Mouse (Mus musculus) embryonic stem cell, embryonic (primary cell): ENCODE data around the gene Dop1b.

ENCODE experiments used
- CTCF ChIA-PET, 4 experiments: fragments of 300-600 bp in 2 of 4; fragments of 350-600 bp in 2 of 4; sonication (Branson Sonifier 250); formaldehyde crosslinking; loops; one replicate each; lab custom pipeline; 2022; ENCODE audit warnings: inconsistent platforms in 2 of 4; lab: Charles Lee
- POLR2A ChIA-PET, 4 experiments: fragments of 300-600 bp in 2 of 4; fragments of 350-600 bp in 2 of 4; sonication (Branson Sonifier 250); formaldehyde crosslinking; loops; one replicate each; lab custom pipeline; 2022; ENCODE audit warnings: antibody characterized with exemption in 4 of 4, inconsistent platforms in 1 of 4; lab: Charles Lee

Gene Dop1b

DNA sequence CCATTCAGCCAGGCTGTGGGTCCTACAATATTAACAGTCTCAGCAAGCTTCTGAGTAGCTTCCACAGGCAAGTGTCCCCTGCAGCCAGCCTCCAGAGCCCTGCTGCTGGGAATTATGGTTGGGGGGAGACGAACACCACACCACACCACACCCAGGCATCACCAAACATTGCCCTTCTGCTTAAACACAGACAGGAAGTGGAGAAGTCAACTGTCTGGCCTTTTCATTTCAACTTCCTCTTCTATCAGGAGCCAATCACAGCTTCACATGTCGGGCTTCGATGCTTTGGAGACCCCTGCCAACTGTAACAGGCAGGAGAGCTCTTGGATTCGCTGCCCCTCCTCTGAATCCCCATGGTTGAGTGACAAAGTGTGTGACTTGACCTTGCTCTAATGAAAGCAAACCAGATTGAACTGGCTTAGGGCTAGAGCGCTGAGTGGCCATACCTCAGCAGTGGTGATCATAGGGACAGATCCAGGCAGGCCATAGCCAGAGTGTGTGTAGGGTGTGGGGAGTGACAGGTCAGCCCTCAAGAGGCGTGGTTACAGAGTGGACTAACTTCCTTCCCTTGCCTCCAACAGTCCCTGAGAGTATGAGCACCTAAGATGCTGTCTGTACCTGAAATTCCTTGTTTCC, 20.4 kb upstream of the Dop1b start:
- CTCF ChIA-PET = interaction anchor here (0.6 to 1.5 kb wide), 8 partner anchors 19 to 294 kb away, joined by 3 to 11 read pairs (median 4); partner anchors contain the start of gene Dop1b (in 1 of the 4)
- POLR2A ChIA-PET = interaction anchor here in 3 of 4 experiments (0.6 to 2.8 kb wide), 16 partner anchors 12 to 1320 kb away, joined by 3 to 12 read pairs (median 3); partner anchors contain the start of genes Chaf1b (in 1 of the 3) and Dop1b (in 1 of the 3)

DNA sequence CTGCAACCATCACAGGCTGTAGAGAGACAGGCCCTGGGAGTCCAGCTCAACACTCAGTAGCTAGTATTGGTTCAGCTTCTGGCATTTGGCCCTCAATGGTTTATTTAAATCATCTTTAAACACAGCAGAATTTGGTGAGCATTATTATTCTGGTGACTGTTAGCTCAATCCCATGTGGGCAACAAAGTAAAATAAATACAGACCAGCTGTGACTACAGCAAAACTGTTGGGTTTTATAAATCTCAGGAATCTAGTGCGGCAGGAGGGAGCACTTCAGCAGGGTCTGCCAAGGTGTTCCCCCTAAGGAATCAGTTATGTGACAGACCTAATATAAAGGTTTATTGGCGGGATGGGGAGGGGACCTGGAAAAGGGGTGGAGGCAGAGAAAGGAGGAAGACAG, 19.0 kb upstream of the Dop1b start:
- ChIA-PET CTCF (interaction anchor here in 3 of 4 experiments (0.6 to 1.3 kb wide), 3 partner anchors 18 to 1215 kb away, joined by 3 to 15 read pairs (median 3); partner anchors contain the start of gene Dop1b (in 1 of the 3)), POLR2A (interaction anchor here in 2 of 4 experiments (2.4 to 2.9 kb wide), 2 partner anchors 15 to 18 kb away, joined by 9 to 15 read pairs; no protein-coding TSS in a partner anchor)

DNA sequence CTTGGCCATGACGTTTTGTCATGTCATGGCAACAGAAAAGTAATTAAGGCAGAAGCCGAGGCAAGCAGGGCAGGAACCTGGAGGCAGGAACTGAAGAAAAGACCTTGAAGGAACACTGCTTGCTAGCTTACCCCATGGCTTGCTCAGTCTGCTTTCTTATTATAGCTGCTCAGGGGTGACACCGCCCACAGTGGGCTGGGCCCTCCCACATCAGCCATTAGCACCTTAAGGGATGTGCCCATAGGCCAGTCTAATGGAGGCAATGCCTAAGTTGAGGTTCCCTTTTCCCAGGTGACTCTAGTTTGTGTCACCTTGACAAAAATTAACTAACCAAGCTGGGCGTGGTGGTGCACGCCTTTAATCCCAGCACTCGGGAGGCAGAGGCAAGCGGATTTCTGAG, 4.6 kb upstream of the Dop1b start:
- ChIA-PET POLR2A (interaction anchor here in 3 of 4 experiments (0.6 to 3.6 kb wide), 17 partner anchors 9 to 1305 kb away, joined by 3 to 22 read pairs (median 5); partner anchors contain the start of gene Cbr3 (in 1 of the 3)), CTCF (interaction anchor here in 3 of 4 experiments (0.5 to 2.8 kb wide), 8 partner anchors 11 to 201 kb away, joined by 3 to 24 read pairs (median 5); no protein-coding TSS in a partner anchor)

DNA sequence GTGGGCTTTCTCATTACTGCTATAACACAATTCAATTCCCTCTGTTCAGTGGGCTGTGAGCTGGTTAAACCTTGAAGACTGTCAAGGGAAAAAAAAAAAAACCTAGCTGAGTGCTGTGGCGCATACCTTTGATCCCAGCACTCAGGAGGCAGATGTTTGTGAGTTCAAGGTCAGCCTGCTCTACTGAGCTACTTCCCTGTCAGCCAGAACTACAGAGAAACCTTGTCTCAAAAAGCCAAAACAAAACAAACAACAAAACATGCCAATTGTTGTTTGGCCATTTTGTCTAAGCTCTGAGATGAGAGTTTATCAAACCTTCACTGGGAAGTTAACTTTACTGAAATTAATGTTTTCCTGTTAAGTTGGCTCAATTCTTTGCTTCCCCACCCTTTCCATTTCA, 2.5 kb upstream of the Dop1b start:
- ChIA-PET CTCF (interaction anchor here in 3 of 4 experiments (0.8 to 5.0 kb wide), 3 partner anchors 22 to 24 kb away, joined by 3 to 73 read pairs (median 7); partner anchors contain the start of gene Cbr3 (in 1 of the 3)), POLR2A (interaction anchor here in 3 of 4 experiments (0.6 to 3.6 kb wide), 8 partner anchors 12 to 843 kb away, joined by 3 to 21 read pairs (median 4); partner anchors contain the start of genes Morc3 (in 1 of the 3) and Setd4 (in 1 of the 3))

DNA sequence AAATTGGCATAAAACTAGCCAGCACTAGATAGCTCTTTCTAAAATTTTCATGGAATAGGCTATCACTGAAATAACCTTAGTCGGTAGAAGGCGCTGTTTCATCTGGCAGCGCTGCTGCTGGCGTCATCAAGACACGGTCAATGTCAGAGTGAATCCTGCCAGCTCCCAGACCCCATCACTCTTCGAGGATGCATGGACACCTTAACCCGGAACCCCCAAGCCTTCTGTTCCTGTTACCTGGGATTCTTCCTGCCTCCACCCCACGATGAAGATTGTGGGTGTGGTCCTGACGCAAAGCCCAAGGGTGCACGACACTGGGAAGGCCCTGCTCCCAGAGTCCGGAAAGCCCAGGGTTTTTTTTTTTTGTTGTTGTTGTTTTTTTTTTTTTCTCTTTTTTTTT, 780 bp upstream of the Dop1b start:
- ChIA-PET POLR2A (interaction anchor here (0.6 to 3.4 kb wide), 65 partner anchors 9 to 1826 kb away, joined by 3 to 29 read pairs (median 5); partner anchors contain the start of genes Cbr3 (in 3 of the 4), Morc3 (in 3 of the 4), Chaf1b (in 2 of the 4) and Gm49711 (in 1 of the 4)), CTCF (interaction anchor here (0.5 to 5.0 kb wide), 68 partner anchors 11 to 1561 kb away, joined by 3 to 73 read pairs (median 4); partner anchors contain the start of genes Cbr3 (in 1 of the 4), Chaf1b (in 1 of the 4), Morc3 (in 1 of the 4) and Setd4 (in 1 of the 4))

DNA sequence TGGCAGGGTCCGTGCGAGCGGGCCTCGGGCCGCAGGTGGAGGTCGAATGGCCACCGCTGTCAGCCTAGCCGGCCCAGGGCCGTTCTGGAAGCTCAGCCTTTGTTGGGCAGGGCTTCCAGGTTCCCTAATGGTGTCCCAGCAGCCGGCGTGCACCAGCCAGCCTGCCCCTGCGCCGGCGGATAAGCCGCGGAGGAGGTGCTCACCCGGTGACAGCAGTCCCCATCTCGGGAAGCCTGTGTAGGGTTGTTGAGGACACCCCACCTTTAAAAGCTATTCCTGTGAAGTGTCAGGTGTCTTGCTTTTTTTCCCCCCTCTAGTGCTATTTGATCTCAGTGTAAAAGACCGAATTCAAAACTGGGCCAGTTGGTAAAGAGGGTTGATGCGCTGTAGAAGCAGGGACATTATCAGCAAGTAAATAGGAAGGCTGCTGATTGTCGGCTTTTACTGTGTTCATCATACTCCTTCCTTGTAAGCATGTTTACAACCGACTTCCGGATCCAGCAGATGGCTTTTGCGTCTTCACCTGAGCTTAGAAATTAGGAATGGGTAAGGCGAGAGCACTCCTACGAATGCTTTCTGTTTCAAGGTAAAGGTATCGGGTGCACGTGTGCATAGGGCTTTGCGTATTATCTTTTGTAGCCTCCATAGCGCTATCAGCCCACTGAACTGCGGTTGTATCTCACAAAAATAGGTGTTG, 633 bp downstream of the Dop1b start:
- ChIA-PET POLR2A (interaction anchor here in 3 of 4 experiments (0.5 to 3.4 kb wide), 36 partner anchors 8 to 325 kb away, joined by 3 to 29 read pairs (median 4); partner anchors contain the start of genes Chaf1b (in 3 of the 3) and Morc3 (in 2 of the 3)), CTCF (interaction anchor here (0.6 to 5.0 kb wide), 9 partner anchors 21 to 203 kb away, joined by 3 to 73 read pairs (median 11); partner anchors contain the start of gene Cbr3 (in 1 of the 4))

DNA sequence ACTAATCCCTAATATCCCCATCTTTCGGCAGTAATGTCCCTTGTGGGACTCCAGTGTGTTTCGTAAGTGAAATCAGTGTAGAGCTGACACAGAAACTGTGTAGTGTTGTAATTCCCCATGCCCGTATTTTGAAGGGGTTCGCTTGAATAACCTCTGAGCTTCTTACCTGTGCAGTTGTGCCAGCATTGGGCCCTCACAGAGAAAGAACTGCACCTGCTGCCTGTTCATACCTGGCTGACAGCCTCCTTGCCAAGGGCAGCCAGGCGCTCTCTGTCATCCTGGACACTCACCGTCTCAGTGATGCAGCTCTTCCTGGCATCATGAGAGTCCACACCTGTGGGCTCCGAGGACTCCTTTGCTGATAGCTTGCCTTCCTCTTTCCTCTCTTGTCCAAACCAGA, 1.3 kb downstream of the Dop1b start:
- CTCF ChIA-PET = interaction anchor here in 1 of 4 experiments (5.0 kb wide), 1 partner anchor 28 kb away, joined by 73 read pairs; the partner anchor contains the start of gene Cbr3
- POLR2A ChIA-PET = interaction anchor here in 3 of 4 experiments (0.6 to 3.3 kb wide), 17 partner anchors 9 to 171 kb away, joined by 3 to 29 read pairs (median 6); partner anchors contain the start of genes Chaf1b (in 2 of the 3) and Morc3 (in 1 of the 3)

DNA sequence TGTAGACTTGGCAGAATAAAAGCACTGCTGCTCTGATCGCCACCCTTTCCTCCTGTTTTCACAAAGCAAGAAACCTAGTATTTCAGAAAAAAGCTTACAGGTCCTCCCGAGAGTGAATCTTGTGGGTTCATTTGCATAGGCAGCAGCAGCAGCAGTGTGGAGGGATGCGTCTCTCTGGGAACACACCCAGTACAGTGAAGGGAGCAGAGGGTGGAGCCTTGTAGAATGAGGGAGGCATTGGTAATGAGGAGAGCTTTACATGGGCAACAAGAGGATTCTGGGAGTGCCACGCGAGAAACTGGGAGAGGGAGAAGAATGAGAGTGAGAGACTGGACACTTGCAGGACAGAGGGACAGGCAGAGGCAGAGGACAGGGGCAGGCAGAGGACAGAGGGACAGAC, 2.7 kb downstream of the Dop1b start:
- ChIA-PET POLR2A (interaction anchor here in 2 of 4 experiments (0.5 to 1.1 kb wide), 7 partner anchors 9 to 260 kb away, joined by 3 to 5 read pairs (median 3); no protein-coding TSS in a partner anchor), CTCF (interaction anchor here in 2 of 4 experiments (1.8 to 2.2 kb wide), 2 partner anchors 28 kb away, joined by 5 to 6 read pairs; no protein-coding TSS in a partner anchor)

DNA sequence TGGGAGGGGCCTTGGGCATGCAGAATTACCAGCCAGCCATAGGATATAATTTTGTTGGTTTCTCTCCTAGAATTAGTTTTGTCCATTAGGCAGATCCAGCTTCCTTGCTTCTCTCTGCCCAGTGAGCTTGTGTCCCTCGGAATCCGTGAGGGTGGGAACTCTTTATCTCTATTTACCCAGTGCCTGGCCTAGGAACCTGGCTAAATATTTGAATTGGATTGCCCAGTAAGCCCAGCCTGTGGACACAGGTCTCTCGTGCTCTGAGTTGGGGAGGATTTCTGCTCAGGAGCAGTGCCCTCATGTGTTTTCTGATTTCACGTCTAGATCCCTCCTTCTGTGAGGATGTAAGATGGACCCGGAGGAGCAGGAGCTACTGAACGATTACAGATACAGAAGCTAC, 4.1 kb downstream of the Dop1b start:
- ChIA-PET CTCF (interaction anchor here in 2 of 4 experiments (1.4 to 2.2 kb wide), 2 partner anchors 29 kb away, joined by 3 to 6 read pairs; no protein-coding TSS in a partner anchor), POLR2A (interaction anchor here in 3 of 4 experiments (0.6 to 1.1 kb wide), 3 partner anchors 8 to 837 kb away, joined by 3 to 5 read pairs (median 4); no protein-coding TSS in a partner anchor)

DNA sequence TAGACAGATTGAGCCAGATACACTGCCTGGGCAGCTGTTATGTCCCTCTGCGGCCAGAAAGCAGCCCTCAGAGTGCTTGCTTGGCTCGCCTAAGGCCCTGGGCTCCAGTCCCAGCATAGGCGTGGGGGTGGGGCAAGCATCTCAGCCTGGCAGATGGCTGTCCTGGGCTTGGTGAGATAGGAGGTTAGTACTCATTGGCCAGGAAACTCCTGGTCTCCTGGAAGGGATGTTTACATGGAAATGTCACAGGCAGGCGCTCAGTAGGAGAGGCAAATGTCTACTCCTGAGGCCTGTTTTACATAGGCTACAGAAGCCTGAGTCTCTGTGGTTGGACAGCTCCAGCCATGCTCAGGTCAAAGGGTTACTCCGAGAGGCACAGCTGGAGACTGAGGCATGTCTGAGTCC, 5.6 kb downstream of the Dop1b start:
- ChIA-PET CTCF (interaction anchor here in 2 of 4 experiments (0.6 to 0.7 kb wide), 2 partner anchors 1072 to 1908 kb away, joined by 3 to 4 read pairs; no protein-coding TSS in a partner anchor), POLR2A (interaction anchor here in 3 of 4 experiments (0.5 to 1.4 kb wide), 10 partner anchors 11 to 152 kb away, joined by 3 to 5 read pairs (median 3); partner anchors contain the start of gene Morc3 (in 1 of the 3))

DNA sequence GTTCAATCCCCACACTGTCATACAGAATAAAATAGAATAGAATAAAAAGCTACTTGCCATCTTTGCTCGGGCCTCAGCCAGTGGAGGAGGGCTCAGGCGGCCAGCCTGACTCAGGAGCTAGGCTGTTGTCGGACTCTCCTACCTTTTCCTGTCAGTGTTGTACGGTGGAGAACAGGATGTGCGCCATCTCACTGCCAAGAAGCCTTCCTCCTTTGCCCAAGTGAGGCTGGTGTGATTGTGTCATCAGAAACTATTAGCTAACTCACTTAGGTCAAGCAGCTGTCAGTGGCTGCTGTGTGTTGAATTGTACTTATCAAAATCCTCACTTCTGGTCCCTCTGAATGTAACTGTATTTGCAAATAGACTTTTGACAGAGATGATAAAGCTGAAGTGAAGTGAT, 10.1 kb downstream of the Dop1b start:
- ChIA-PET CTCF (interaction anchor here in 3 of 4 experiments (0.6 to 1.5 kb wide), 3 partner anchors 11 to 36 kb away, joined by 3 to 4 read pairs (median 3); no protein-coding TSS in a partner anchor), POLR2A (interaction anchor here in 3 of 4 experiments (0.6 to 3.9 kb wide), 8 partner anchors 8 to 1733 kb away, joined by 3 to 17 read pairs (median 6); partner anchors contain the start of genes Dop1b (in 2 of the 3) and Morc3 (in 1 of the 3))

DNA sequence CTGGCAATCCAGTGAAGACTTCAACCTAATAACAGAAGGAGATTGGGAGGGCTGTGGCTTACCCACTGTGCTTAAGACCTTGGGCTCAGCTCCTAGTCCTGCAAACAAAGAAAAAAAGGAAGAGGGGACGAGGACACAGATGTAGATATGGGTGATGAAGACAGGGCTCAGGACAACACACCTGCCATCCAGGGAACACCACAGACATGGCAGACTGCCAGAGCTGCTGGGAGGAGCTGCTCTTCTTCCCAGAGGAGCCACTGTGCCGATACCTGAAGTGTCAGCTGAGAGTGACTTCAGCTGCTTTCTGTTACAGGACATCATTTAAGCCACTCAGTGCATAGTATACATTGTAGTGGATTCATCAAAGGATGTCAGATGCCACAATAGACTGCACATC, 10.8 kb downstream of the Dop1b start:
- ChIA-PET POLR2A (interaction anchor here in 3 of 4 experiments (0.6 to 3.9 kb wide), 5 partner anchors 10 to 1734 kb away, joined by 3 to 17 read pairs (median 8); partner anchors contain the start of gene Dop1b (in 2 of the 3)), CTCF (interaction anchor here in 3 of 4 experiments (0.6 to 1.5 kb wide), 3 partner anchors 12 to 36 kb away, joined by 3 to 4 read pairs (median 3); no protein-coding TSS in a partner anchor)

DNA sequence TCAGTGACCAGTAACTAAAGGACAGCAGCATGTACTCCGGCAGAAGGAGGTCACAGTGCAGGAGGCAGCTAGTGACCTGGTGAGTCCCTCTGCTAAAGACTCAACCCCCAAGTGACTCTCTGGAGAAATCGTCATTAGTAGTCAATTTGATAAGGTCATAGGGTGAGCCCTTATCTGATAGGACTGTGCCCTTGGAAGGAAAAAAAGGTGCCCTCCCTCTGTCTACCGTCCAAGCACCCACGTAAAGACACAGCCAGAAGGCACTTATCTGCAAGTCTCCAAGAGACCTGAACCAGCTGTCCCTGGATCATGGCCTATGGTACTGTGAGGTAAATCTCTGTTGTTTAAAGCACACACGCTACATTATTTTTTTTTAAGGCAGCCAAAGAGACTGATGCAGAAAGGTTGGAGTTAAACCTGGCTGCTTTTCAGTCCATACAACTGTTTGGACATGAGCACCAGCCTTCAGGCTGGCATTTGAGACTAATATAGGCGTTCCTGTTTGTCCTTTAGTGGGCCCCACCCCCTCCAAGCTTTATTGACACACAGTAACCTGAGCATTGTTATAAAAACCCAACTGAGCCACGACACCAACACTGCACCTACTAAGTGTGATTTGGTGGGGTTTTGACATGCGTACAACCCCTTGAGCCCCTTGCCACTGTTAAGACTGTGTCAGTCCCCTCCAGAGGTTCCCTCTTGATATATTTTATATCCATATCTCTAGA, 13.9 kb downstream of the Dop1b start:
- ChIA-PET POLR2A (interaction anchor here in 1 of 4 experiments (0.5 kb wide), 1 partner anchor 85 kb away, joined by 3 read pairs; no protein-coding TSS in a partner anchor), CTCF (no interaction called here)

DNA sequence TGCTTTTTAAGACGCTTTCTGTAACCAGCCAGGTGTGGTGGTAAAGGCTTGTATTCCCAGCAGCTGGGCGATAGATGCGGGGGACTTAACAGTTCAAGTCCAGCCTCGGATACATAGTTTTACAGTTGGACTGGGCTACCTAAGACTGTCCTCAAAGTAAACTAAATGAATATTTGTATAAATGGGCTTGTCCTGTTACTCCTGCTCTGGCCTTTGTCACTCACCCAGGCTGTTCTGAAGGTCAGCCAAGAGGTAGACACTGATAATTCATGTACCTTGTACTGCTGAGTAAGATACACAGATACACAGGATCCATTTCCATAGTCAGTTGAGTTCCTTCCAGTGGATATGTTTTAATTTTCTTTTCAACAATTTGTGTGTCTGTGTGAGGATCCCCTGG, 14.5 kb downstream of the Dop1b start:
- CTCF ChIA-PET = no interaction called here
- POLR2A ChIA-PET = no interaction called here

DNA sequence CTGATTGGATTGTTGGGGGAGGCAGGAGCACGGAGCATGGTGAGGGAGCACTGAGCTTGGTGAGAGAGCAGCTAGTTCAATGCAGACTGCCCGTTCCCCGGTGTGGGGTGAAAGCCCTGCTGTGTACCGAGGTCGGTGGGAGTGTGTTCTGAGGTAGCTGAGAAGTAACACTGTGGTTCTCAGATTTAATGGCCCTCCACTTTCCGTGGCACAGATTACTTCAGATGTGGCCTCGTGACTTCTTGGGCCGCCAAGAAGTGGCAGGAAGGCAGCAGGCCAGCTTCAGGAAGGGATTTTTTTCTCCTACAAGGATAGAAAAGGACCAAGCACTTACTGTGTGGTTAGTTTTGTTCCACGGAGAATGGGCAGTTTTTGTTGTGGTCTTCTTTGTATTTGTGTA, 17.0 kb downstream of the Dop1b start:
- CTCF ChIA-PET = interaction anchor here in 3 of 4 experiments (1.0 to 1.6 kb wide), 4 partner anchors 11 to 19 kb away, joined by 3 to 5 read pairs (median 3); no protein-coding TSS in a partner anchor
- POLR2A ChIA-PET = interaction anchor here in 2 of 4 experiments (1.0 to 4.6 kb wide), 4 partner anchors 11 to 40 kb away, joined by 3 to 21 read pairs (median 3); partner anchors contain the start of gene Dop1b (in 1 of the 2)
